Mouse (Mus musculus): ENCODE results near the gene Zfp212. TPM values are rescaled to one million over a fixed set of nuclear protein-coding genes. Genes with fewer than 3 reads are reported as not detected.

Gene Zfp212
- 6.9 and 8.7 TPM in 2 replicates for polyA plus RNA-seq (2015; fragmentation: Nextera tagmentation; extraction: Ambion mirVana)

GRCm38 (mm10) chr6:47920447-47921340, at the start of gene Zfp212:
Zfp212 (plus strand) TSS chr6:47920476.

GRCm38 (mm10) chr6:47877058-47877457, 43.2 kb upstream of the Zfp212 start, which contains the start of gene Zfp282:
Zfp282 (plus strand) TSS chr6:47877204.

GRCm38 (mm10) chr6:47953191-47953726, 33.0 kb downstream of the Zfp212 start, which contains the start of gene Zfp956:
Zfp956 (plus strand) TSS chr6:47953390.

Other genes with a start within 250 kb of the Zfp212 start
- 37.8 and 55.3 TPM in 2 replicates for gene Pdia4, start 107.0 kb upstream of the Zfp212 start, polyA plus RNA-seq (2015; fragmentation: Nextera tagmentation; extraction: Ambion mirVana)
- gene Zfp786, start 89.6 kb upstream of the Zfp212 start, polyA plus RNA-seq (2015; fragmentation: Nextera tagmentation; extraction: Ambion mirVana), result 0.69 and 1.1 TPM in 2 replicates
- 3.2 and 3.4 TPM in 2 replicates for gene Zfp398, start 84.8 kb upstream of the Zfp212 start, polyA plus RNA-seq (2015; fragmentation: Nextera tagmentation; extraction: Ambion mirVana)
- 6.3 and 7.1 TPM in 2 replicates for gene Zfp282, start 43.3 kb upstream of the Zfp212 start, polyA plus RNA-seq (2015; fragmentation: Nextera tagmentation; extraction: Ambion mirVana)
- gene Zfp956, start 32.9 kb downstream of the Zfp212 start, polyA plus RNA-seq (2015; fragmentation: Nextera tagmentation; extraction: Ambion mirVana), result 3.4 and 3.6 TPM in 2 replicates
- 3.0 and 3.2 TPM in 2 replicates for gene Zfp777, start 128.4 kb downstream of the Zfp212 start, polyA plus RNA-seq (2015; fragmentation: Nextera tagmentation; extraction: Ambion mirVana)
- gene Zfp746, start 166.1 kb downstream of the Zfp212 start, polyA plus RNA-seq (2015; fragmentation: Nextera tagmentation; extraction: Ambion mirVana), result 7.6 and 8.7 TPM in 2 replicates

All from skeletal muscle tissue, postnatal 0 days (tissue).